Mouse (Mus musculus): ENCODE data around the gene Gm14214.

Gene Gm14214

GRCm38 (mm10) chr2:154769930-154770329 lies at the start of gene Gm14214:
Gm14214 (minus strand) TSS chr2:154770030.
- no peak for DNase-seq (ENCODE audit: extremely low read depth, low read depth)

- no peak for DNase-seq (ENCODE audit: extremely low read depth, low read depth)
These were observed 48.8 kb upstream of the Gm14214 start for GRCm38 (mm10) chr2:154818599-154818998.

GRCm38 (mm10) chr2:154817788-154818187 lies 48.0 kb upstream of the Gm14214 start:
- no peak for DNase-seq (ENCODE audit: extremely low read depth, low read depth)

- DNase-seq (ENCODE audit: extremely low read depth, low read depth): peak; percentile 51
These were observed 47.3 kb upstream of the Gm14214 start for GRCm38 (mm10) chr2:154817089-154817488.

- DNase-seq (ENCODE audit: extremely low read depth, low read depth): no peak
These were observed 43.6 kb upstream of the Gm14214 start for GRCm38 (mm10) chr2:154813426-154813825.

GRCm38 (mm10) chr2:154810821-154811220 lies 41.0 kb upstream of the Gm14214 start:
- DNase-seq (ENCODE audit: extremely low read depth, low read depth): no peak

- no peak for DNase-seq (ENCODE audit: extremely low read depth, low read depth)
These were observed 39.4 kb upstream of the Gm14214 start for GRCm38 (mm10) chr2:154809107-154809762.

- DNase-seq (ENCODE audit: extremely low read depth, low read depth): no peak
These were observed 37.9 kb upstream of the Gm14214 start for GRCm38 (mm10) chr2:154807689-154808088.

- no peak for DNase-seq (ENCODE audit: extremely low read depth, low read depth)
These were observed 34.0 kb upstream of the Gm14214 start for GRCm38 (mm10) chr2:154803845-154804244.

- DNase-seq (ENCODE audit: extremely low read depth, low read depth): no peak
These were observed 33.5 kb upstream of the Gm14214 start for GRCm38 (mm10) chr2:154803372-154803771.

GRCm38 (mm10) chr2:154791661-154792642 lies 22.1 kb upstream of the Gm14214 start:
- no peak for DNase-seq (ENCODE audit: extremely low read depth, low read depth)

- peak; percentile 93 for DNase-seq (ENCODE audit: extremely low read depth, low read depth)
These were observed 21.0 kb upstream of the Gm14214 start, which contains the start of the genes Raly and a for GRCm38 (mm10) chr2:154790656-154791483. Raly (plus strand) TSS chr2:154791096. a (plus strand) TSS chr2:154791402.

- DNase-seq (ENCODE audit: extremely low read depth, low read depth): no peak
These were observed 20.3 kb upstream of the Gm14214 start for GRCm38 (mm10) chr2:154789977-154790655.

- no peak for DNase-seq (ENCODE audit: extremely low read depth, low read depth)
These were observed 19.6 kb upstream of the Gm14214 start for GRCm38 (mm10) chr2:154789381-154789780.

GRCm38 (mm10) chr2:154786776-154787175 lies 16.9 kb upstream of the Gm14214 start:
- DNase-seq (ENCODE audit: extremely low read depth, low read depth): no peak

- peak; percentile 58 for DNase-seq (ENCODE audit: extremely low read depth, low read depth)
These were observed 16.4 kb upstream of the Gm14214 start for GRCm38 (mm10) chr2:154786187-154786586.

GRCm38 (mm10) chr2:154785284-154785683 lies 15.5 kb upstream of the Gm14214 start:
- no peak for DNase-seq (ENCODE audit: extremely low read depth, low read depth)

GRCm38 (mm10) chr2:154782856-154783650 lies 13.2 kb upstream of the Gm14214 start:
- DNase-seq (ENCODE audit: extremely low read depth, low read depth): no peak

GRCm38 (mm10) chr2:154782361-154782760 lies 12.5 kb upstream of the Gm14214 start:
- DNase-seq (ENCODE audit: extremely low read depth, low read depth): no peak

- DNase-seq (ENCODE audit: extremely low read depth, low read depth): no peak
These were observed 9.8 kb upstream of the Gm14214 start for GRCm38 (mm10) chr2:154779648-154780047.

All from MEL-GATA-1-ER (cell line).